Mouse (Mus musculus) hindbrain, embryonic 15.5 days (tissue): ENCODE data around the gene Vmn1r191. TPM values are rescaled to one million over a fixed set of nuclear protein-coding genes. Genes with fewer than 3 reads are reported as not detected.
"Not testable (repeated sequence)": the region's sequence is repeated elsewhere in the genome, so short reads cannot be mapped to it uniquely, and the experiment has no call there.

Experiments used
- ATAC-seq: fragments of 200-750 bp; cut with Nextera tagmentation; 2 replicates; pipeline ENCODE4 v1.8.0; 2017; ENCODE audit warnings: low read depth, moderate number of reproducible peaks, moderate TSS enrichment; ENCODE audit not compliant: low FRiP score
- H3K27ac ChIP-seq: fragments of 300-500 bp; sonication (generic); replicated peaks from 2 replicates; pipeline ENCODE4 v1.5.1; 2015; ENCODE audit warnings: mild to moderate bottlenecking, inconsistent platforms
- H3K27me3 ChIP-seq: fragments of 300-500 bp; sonication (generic); 2 replicates; pipeline ENCODE4 v1.6.1; 2015; ENCODE audit warnings: control low read depth, inconsistent platforms
- H3K36me3 ChIP-seq: fragments of 300-500 bp; sonication (generic); 2 replicates; pipeline ENCODE4 v1.6.1; 2015; ENCODE audit warnings: control low read depth, inconsistent platforms
- H3K4me1 ChIP-seq: fragments of 300-500 bp; sonication (generic); replicated peaks from 2 replicates; pipeline ENCODE4 v1.6.1; 2015; ENCODE audit warnings: control low read depth, inconsistent platforms
- H3K4me2 ChIP-seq: fragments of 300-500 bp; sonication (generic); 2 replicates; pipeline ENCODE4 v1.6.1; 2015; ENCODE audit warnings: moderate library complexity, mild to moderate bottlenecking, inconsistent platforms
- H3K4me3 ChIP-seq: fragments of 300-500 bp; sonication (generic); 2 replicates; pipeline ENCODE4 v1.5.1; 2015; ENCODE audit warnings: mild to moderate bottlenecking, inconsistent platforms
- H3K9ac ChIP-seq: fragments of 300-500 bp; sonication (generic); 2 replicates; pipeline ENCODE4 v1.6.1; 2015; ENCODE audit warnings: inconsistent platforms
- H3K9me3 ChIP-seq: fragments of 300-500 bp; sonication (generic); 2 replicates; pipeline ENCODE4 v1.6.1; 2016; ENCODE audit warnings: control low read depth, inconsistent platforms
- WGBS: fragments of 180-500 bp; shearing (Covaris S2); methylation state at CpG from one replicate; pipeline ENCODE4 v1.1.7; 2015; 5-methylcytosine and 5-hydroxymethylcytosine counted together
- microRNA-seq: library from miRNA; unstranded; fragments of <30 nt; microRNA quantifications from one replicate; pipeline ENCODE4, GENCODE M21; 2016
- polyA plus RNA-seq: library from polyadenylated mRNA; unstranded; fragments of >200 nt; fragmentation: Nextera tagmentation; extraction: Ambion mirVana; gene quantifications from 2 replicates; pipeline ENCODE4 v1.2.1, GENCODE M21; 2015

Gene Vmn1r191
- polyA plus RNA-seq = not detected in 2 replicates

DNA sequence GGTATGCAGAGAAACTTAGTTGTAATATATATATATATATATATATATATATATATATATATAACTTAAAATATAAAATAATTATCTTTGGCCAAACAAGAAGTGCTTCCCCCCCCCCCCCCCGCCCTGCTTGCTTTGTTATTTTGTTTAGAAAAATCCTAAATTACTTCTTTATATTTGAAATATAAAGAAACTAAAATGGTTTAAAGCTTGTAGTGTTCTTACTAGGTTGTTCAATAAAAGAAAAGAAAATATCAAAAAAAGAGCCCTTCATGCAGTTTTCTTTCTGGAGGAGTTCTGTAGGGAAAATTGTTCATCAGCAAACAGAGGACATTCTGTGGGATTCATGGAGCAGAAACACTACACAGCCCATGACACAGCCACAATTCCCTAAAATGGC lies at the start of gene Vmn1r191:
Gene Vmn1r191 (minus strand): TSS at position 101 of the 400 bp plus-strand sequence.
- 69% methylated on average over 1 of the region's 1 CpGs for WGBS
- Histone ChIP-seq H3K4me1 (no peaks in the 10 kb centered on the region), H3K27ac (no peak within 1 kb of the TSS), H3K9ac (no peak within 1 kb of the TSS), H3K9me3 (no peaks in the 10 kb centered on the region), H3K27me3 (no peaks in the 10 kb centered on the region), H3K4me2 (no peak within 1 kb of the TSS), H3K4me3 (no peak within 1 kb of the TSS), H3K36me3 (no peaks in the 10 kb centered on the region)
- no peak for ATAC-seq

DNA sequence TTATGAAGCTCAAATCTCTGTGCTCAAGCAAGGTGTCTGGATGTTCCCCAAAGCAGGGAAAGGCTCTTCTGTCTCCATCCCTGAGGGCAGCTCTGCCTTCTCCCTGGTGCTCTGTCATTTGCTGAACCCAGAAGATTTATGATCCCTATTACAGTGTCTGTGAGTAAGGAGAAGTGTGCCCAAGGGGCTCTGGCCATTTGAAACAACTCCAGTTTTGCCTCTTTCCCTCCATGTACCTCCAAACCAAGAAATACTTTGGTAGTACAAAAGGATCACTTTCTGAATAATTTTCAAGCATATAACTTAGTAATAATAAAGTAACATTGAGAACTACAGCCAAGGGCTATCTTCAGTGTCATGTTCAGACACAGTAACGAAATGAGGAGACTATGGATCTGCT lies 39.3 kb upstream of the Vmn1r191 start, which contains the start of gene Vmn1r193:
Gene Vmn1r193 (minus strand): TSS at position 101 of the 400 bp plus-strand sequence.
- not testable (repeated sequence) for H3K9me3 ChIP-seq, H3K27ac ChIP-seq, H3K4me1 ChIP-seq, H3K9ac ChIP-seq, H3K27me3 ChIP-seq, ATAC-seq, H3K36me3 ChIP-seq, H3K4me2 ChIP-seq, H3K4me3 ChIP-seq
- 82% methylated on average over 1 of the region's 1 CpGs for WGBS

DNA sequence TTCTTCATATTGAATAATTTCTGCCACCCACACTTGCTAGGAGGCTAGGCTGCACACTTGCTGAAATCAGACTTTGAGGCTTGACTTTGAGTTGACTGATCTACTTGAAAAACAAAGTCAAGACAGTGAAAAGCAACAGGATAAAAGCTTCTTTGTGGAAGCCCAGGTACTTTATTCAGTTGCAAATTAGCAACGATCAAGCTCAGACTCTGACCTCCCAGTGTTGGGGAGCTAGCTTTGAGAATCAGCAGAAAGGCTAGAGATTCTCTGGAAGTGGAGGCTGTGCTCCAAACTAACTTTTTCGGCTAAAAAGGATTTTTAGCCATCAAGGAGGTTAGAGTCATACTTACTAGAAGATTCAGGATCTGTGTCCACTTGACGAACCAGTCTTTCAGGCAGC lies 9.0 kb upstream of the Vmn1r191 start:
- not testable (repeated sequence) for H3K4me1 ChIP-seq, ATAC-seq, H3K4me3 ChIP-seq, H3K36me3 ChIP-seq, H3K27me3 ChIP-seq, H3K27ac ChIP-seq, H3K9me3 ChIP-seq, H3K4me2 ChIP-seq, H3K9ac ChIP-seq
- WGBS = 66% methylated on average over 3 of the region's 3 CpGs

GRCm38 (mm10) chr13:22191041-22191440 lies 7.3 kb upstream of the Vmn1r191 start, which contains the start of gene Vmn1r192:
Vmn1r192 (minus strand) TSS chr13:22191141.
- no peaks in the 10 kb centered on the region for H3K4me1 ChIP-seq
- H3K9ac ChIP-seq = no peak within 1 kb of the TSS
- H3K27me3 ChIP-seq = no peaks in the 10 kb centered on the region
- H3K36me3 ChIP-seq = no peaks in the 10 kb centered on the region
- no peak within 1 kb of the TSS for H3K4me3 ChIP-seq
- ATAC-seq = no peak
- no peak within 1 kb of the TSS for H3K27ac ChIP-seq
- H3K9me3 ChIP-seq = no peaks in the 10 kb centered on the region
- H3K4me2 ChIP-seq = no peak within 1 kb of the TSS

DNA sequence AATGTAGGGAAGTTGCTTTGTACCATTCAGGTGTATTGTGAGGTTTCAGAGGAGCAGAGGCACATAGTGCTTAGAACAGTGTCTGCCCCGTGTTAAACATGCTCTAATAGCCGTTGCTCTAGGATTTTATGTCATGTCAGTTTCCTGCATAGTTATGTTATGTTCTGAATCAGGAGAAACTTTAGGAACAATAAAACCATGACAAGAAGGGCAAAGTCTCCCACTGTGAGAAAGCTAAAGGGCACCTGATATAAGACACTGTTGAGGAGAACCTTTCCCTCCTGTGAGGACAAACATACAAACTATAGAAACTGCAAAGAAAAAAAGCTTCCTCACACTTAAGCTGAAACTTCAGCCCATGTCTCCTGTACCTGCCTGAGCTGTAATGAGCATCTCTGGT lies 6.6 kb upstream of the Vmn1r191 start:
- Histone ChIP-seq H3K9me3 (no peaks in the 10 kb centered on the region), H3K36me3 (no peaks in the 10 kb centered on the region), H3K4me2 (no peak overlapping the region), H3K4me3 (no peak overlapping the region), H3K9ac (no peak overlapping the region), H3K4me1 (no peaks in the 10 kb centered on the region), H3K27ac (no peak overlapping the region), H3K27me3 (no peaks in the 10 kb centered on the region)
- 83% methylated on average over 2 of the region's 2 CpGs for WGBS
- no peak for ATAC-seq

DNA sequence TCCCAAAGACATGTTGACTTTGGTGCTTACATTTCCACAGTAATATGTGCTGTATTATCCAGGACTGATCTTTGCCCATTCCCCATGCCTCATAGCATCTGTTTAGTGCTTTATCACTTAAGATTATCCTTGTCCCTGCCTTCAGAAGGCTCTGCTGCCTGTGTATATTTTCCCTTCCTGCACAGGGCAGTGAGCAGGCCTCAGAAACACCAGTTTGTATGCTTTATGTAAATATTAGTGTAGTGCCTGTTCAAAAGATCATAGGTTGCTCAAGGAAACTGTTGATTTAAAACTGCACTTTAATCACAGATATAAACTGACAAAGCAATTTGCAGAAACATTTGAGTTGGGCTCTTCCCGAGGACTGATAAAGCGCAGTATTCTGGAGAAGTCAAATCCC lies 5.5 kb upstream of the Vmn1r191 start:
- Histone ChIP-seq H3K4me2 (no peak overlapping the region), H3K4me3 (no peak overlapping the region), H3K36me3 (no peaks in the 10 kb centered on the region), H3K27me3 (no peaks in the 10 kb centered on the region), H3K9ac (no peak overlapping the region), H3K27ac (no peak overlapping the region), H3K4me1 (no peaks in the 10 kb centered on the region), H3K9me3 (no peaks in the 10 kb centered on the region)
- 90% methylated on average over 2 of the region's 2 CpGs for WGBS
- ATAC-seq = no peak

GRCm38 (mm10) chr13:22168416-22168815 lies 15.4 kb downstream of the Vmn1r191 start:
- WGBS = 95% methylated on average over 15 of the region's 15 CpGs
- Histone ChIP-seq H3K36me3 (no peaks in the 10 kb centered on the region), H3K27me3 (no peaks in the 10 kb centered on the region), H3K9ac (no peak overlapping the region), H3K4me2 (no peak overlapping the region), H3K9me3 (peaks cover 6% of the 10 kb centered on the region; the same call in 1 of the 2 replicates), H3K4me1 (no peaks in the 10 kb centered on the region), H3K27ac (no peak overlapping the region), H3K4me3 (no peak overlapping the region)
- no peak for ATAC-seq

DNA sequence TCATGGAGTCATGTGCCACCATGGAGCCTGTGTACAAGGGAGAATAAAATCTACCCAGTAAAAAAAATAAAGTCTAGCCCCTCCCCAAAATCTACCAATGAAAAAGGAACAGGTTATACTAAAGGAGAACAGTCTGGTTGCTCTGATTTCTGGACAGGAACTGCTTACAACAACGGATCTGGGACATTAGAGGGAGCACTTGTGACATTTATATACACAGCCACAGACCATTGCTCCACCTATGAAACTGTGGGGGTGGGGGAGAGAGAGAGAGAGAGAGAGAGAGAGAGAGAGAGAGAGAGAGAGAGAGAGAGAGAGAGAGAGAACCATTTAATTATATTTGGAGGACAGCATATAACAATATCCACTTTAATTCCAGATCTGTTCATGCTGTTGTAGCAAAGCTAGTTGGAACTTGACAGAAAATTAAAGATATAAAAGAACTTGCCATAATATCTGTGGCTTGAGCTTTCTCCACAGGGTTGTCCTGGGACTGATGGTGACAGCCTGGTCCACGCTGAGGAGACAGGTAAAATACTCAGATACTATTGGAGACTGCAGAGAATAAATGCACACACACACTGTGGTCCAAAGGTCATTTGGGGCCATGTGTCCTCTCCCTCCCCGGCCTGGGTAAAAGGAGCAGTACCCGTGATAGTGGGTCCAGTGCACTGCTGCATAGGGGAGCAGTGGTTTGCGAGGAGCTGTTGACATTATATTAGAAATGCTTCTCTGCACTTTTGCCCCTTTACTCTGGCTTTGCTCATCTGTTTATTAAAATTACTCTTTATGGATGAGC lies 47.1 kb downstream of the Vmn1r191 start:
- not testable (repeated sequence) for H3K9ac ChIP-seq, H3K9me3 ChIP-seq, H3K4me1 ChIP-seq, H3K27ac ChIP-seq, H3K36me3 ChIP-seq, ATAC-seq, H3K4me3 ChIP-seq, H3K4me2 ChIP-seq, H3K27me3 ChIP-seq
- WGBS = 76% methylated on average over 5 of the region's 5 CpGs

Small RNA genes within 50 kb of the gene (microRNA-seq; reads per million reads assigned to microRNA genes)
- gene Gm23282 (not detected), gene Gm25084 (not detected)

Other genes with a start within 250 kb of the Vmn1r191 start
- 11.7 and 12.3 TPM in 2 replicates for gene Zfp184, start 238.9 kb downstream of the Vmn1r191 start, polyA plus RNA-seq
- 0.08 TPM in 1 of 2 replicates, not detected in the other for gene Pom121l2, start 202.8 kb downstream of the Vmn1r191 start, polyA plus RNA-seq
- 0.14 TPM in 1 of 2 replicates, not detected in the other for gene Prss16, start 174.2 kb downstream of the Vmn1r191 start, polyA plus RNA-seq
- gene Hist1h2ah, start 148.4 kb downstream of the Vmn1r191 start, polyA plus RNA-seq = 1.7 and 2.2 TPM in 2 replicates
- gene Hist1h2bk, start 148.1 kb downstream of the Vmn1r191 start, polyA plus RNA-seq = 1.2 and 1.5 TPM in 2 replicates
- gene Hist1h4i, start 142.6 kb downstream of the Vmn1r191 start, polyA plus RNA-seq = 8.4 and 10.7 TPM in 2 replicates
- 6.5 and 10.3 TPM in 2 replicates for gene Hist1h2ag, start 141.0 kb downstream of the Vmn1r191 start, polyA plus RNA-seq
- gene Hist1h2bj, start 140.8 kb downstream of the Vmn1r191 start, polyA plus RNA-seq = 2.3 and 2.9 TPM in 2 replicates
- gene Vmn1r188, start 99.5 kb downstream of the Vmn1r191 start, polyA plus RNA-seq = not detected in 2 replicates
- not detected in 2 replicates for gene Vmn1r189, start 78.1 kb downstream of the Vmn1r191 start, polyA plus RNA-seq
- gene Vmn1r192, start 7.2 kb upstream of the Vmn1r191 start, polyA plus RNA-seq = not detected in 2 replicates
- gene Vmn1r193, start 39.2 kb upstream of the Vmn1r191 start, polyA plus RNA-seq = not detected in 2 replicates
- gene Vmn1r194, start 60.2 kb upstream of the Vmn1r191 start, polyA plus RNA-seq = not detected in 2 replicates
- gene Vmn1r195, start 86.6 kb upstream of the Vmn1r191 start, polyA plus RNA-seq = not detected in 2 replicates
- gene Vmn1r196, start 106.0 kb upstream of the Vmn1r191 start, polyA plus RNA-seq = not detected in 2 replicates
- gene Vmn1r197, start 140.6 kb upstream of the Vmn1r191 start, polyA plus RNA-seq = not detected in 2 replicates
- not detected in 2 replicates for gene Vmn1r198, start 166.4 kb upstream of the Vmn1r191 start, polyA plus RNA-seq
- not detected in 2 replicates for gene Vmn1r199, start 195.8 kb upstream of the Vmn1r191 start, polyA plus RNA-seq
- gene Vmn1r200, start 206.4 kb upstream of the Vmn1r191 start, polyA plus RNA-seq = 0.05 TPM in 1 of 2 replicates, not detected in the other